Mouse (Mus musculus) small intestine, adult 2 months (tissue): ENCODE measurements around the gene Elmo2.

Source experiments
- CTCF ChIP-seq: fragments of 200-500 bp; IDR thresholded peaks from 2 replicates; pipeline ENCODE4 v1.5.1; 2012; ENCODE audit warnings: low read depth, mild to moderate bottlenecking, control low read depth, inconsistent platforms, low read length, moderate library complexity, mixed read lengths; ENCODE audit not compliant: insufficient replicate concordance, insufficient read length; ENCODE audit errors: extremely low read depth
- POLR2A ChIP-seq: fragments of 200-500 bp; IDR thresholded peaks from 2 replicates; pipeline ENCODE4 v1.6.1; 2012; ENCODE audit warnings: low read depth, mild to moderate bottlenecking, control low read depth, inconsistent platforms, low read length, moderate library complexity

DNA sequence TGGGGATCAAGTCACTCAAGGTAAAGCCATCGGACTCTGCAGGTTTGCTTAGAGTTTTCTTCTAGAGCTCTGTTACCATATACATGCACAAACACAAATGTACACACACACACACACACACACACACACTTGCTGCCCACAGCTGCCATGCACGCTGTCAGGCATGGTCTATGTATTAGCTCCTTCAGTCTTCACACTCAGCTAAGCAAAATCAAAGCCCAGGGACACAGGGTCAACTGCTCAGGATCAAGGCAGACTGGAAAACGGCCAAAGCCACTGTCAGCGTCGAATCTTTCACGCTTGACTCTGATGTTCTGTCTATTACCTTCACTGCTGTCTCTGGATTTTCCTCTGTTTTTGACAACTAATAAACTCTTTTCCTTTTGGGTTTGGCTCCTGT is 25.4 kb downstream of the Elmo2 start:
- TF ChIP-seq POLR2A (no peak), CTCF (no peak)
